22 mouse cellular contexts compared by ENCODE assay signal in genomic region chr10:45779720-45780119, GRCm38 (mm10).
DNase-seq lines count a peak whose midpoint lies in the region; ATAC-seq lines count a peak whose summit lies in the region.
"Had no signal": no experiment of that assay in that cellular context is flagged by ENCODE, and none has a peak within 500 bp of the region (broad histone marks: within the 10 kb centered on the region; RNA-seq: fewer than 3 reads in every experiment).

No protein-coding gene starts in this region.

- DNase-seq in kidney, adult 11 months, result no peak
- peak; percentile 90 for DNase-seq in midbrain, embryonic 11.5 days (ENCODE audit: low spot score, missing footprints)
- DNase-seq in embryo, embryonic 11 days, result peak; percentile 21
- DNase-seq in skeletal muscle tissue, adult 2 months (ENCODE audit: low read depth, low spot score), result peak; percentile 7
- no peak for DNase-seq in kidney, postnatal 25 days
- DNase-seq: adrenal gland, postnatal 36 days; cerebellum, adult 8-10 months; gastrocnemius, postnatal 14 days; heart, postnatal 10 days; kidney, postnatal 10 days; liver; lung, adult 18-20 months; right cerebral cortex, adult 18-20 months; spleen, adult 18-20 months had no signal

- no peaks in the 10 kb centered on the region for H3K9me3 ChIP-seq in kidney, embryonic 16.5 days (ENCODE audit: low read length)
- H3K9me3 ChIP-seq in midbrain, embryonic 11.5 days (ENCODE audit: control insufficient read depth, low read length), result no peaks in the 10 kb centered on the region
- H3K9me3 ChIP-seq in midbrain, embryonic 13.5 days, result no peaks in the 10 kb centered on the region
- H3K9me3 ChIP-seq: heart, embryonic 10.5 days; intestine, embryonic 15.5 days; midbrain, embryonic 15.5 days had no signal

- ATAC-seq in kidney, embryonic 16.5 days (ENCODE audit: low FRiP score, low TSS enrichment), result no peak
- ATAC-seq in midbrain, embryonic 11.5 days (ENCODE audit: low FRiP score), result no peak
- ATAC-seq in midbrain, embryonic 13.5 days, result no peak
- ATAC-seq: activated CD4-positive, CD25-positive, alpha-beta regulatory T cell, adult 4 months; intestine, embryonic 15.5 days; midbrain, embryonic 15.5 days; Patski had no signal

- no peak overlapping the region for H3K4me3 ChIP-seq in kidney, embryonic 16.5 days (ENCODE audit: low read length)
- no peak overlapping the region for H3K4me3 ChIP-seq in midbrain, embryonic 11.5 days (ENCODE audit: low read depth, low read length)
- H3K4me3 ChIP-seq in midbrain, embryonic 13.5 days (replicated peaks), result no peak overlapping the region
- H3K4me3 ChIP-seq: heart, embryonic 10.5 days; intestine, embryonic 15.5 days; midbrain, embryonic 15.5 days had no signal

- H3K27ac ChIP-seq in kidney, embryonic 16.5 days (ENCODE audit: low read length), result 0 out of 2 replicates have a peak overlapping the region, but pooled peaks have one; percentile 38
- H3K27ac ChIP-seq in midbrain, embryonic 11.5 days (ENCODE audit: low read depth, low read length), result no peak overlapping the region
- H3K27ac ChIP-seq in midbrain, embryonic 13.5 days, result no peak overlapping the region
- H3K27ac ChIP-seq: heart, embryonic 10.5 days; hindbrain, embryonic 14.5 days; intestine, embryonic 15.5 days; midbrain, embryonic 15.5 days had no signal

- H3K9ac ChIP-seq in kidney, embryonic 16.5 days (replicated peaks; ENCODE audit: low read length), result no peak overlapping the region
- H3K9ac ChIP-seq in midbrain, embryonic 11.5 days (ENCODE audit: low read length), result no peak overlapping the region
- H3K9ac ChIP-seq in midbrain, embryonic 13.5 days (replicated peaks), result no peak overlapping the region
- H3K9ac ChIP-seq: hindbrain, embryonic 14.5 days; intestine, embryonic 15.5 days; midbrain, embryonic 15.5 days had no signal

- H3K4me1 ChIP-seq in kidney, embryonic 16.5 days (ENCODE audit: insufficient read depth, low read length), result no peaks in the 10 kb centered on the region
- peaks cover 27% of the 10 kb centered on the region for H3K4me1 ChIP-seq in midbrain, embryonic 11.5 days (ENCODE audit: control insufficient read depth, insufficient read depth, low read length)
- peaks cover 23% of the 10 kb centered on the region for H3K4me1 ChIP-seq in midbrain, embryonic 13.5 days (replicated peaks)
- H3K4me1 ChIP-seq: intestine, embryonic 15.5 days had no signal

- H3K4me2 ChIP-seq in kidney, embryonic 16.5 days (replicated peaks; ENCODE audit: low read depth, low read length), result no peak overlapping the region
- no peak overlapping the region for H3K4me2 ChIP-seq in midbrain, embryonic 11.5 days
- H3K4me2 ChIP-seq in midbrain, embryonic 13.5 days (replicated peaks), result no peak overlapping the region
- H3K4me2 ChIP-seq: hindbrain, embryonic 14.5 days; intestine, embryonic 15.5 days; midbrain, embryonic 15.5 days had no signal

- WGBS in kidney, embryonic 16.5 days, result 38% methylated on average over 6 of the region's 6 CpGs
- 5% methylated on average over 6 of the region's 6 CpGs for WGBS in midbrain, embryonic 11.5 days
- 12% methylated on average over 6 of the region's 6 CpGs for WGBS in midbrain, embryonic 13.5 days

- H3K36me3 ChIP-seq in kidney, embryonic 16.5 days (ENCODE audit: insufficient read depth, low read length), result no peaks in the 10 kb centered on the region
- no peaks in the 10 kb centered on the region for H3K36me3 ChIP-seq in midbrain, embryonic 11.5 days (ENCODE audit: control insufficient read depth, insufficient read depth, low read length)
- no peaks in the 10 kb centered on the region for H3K36me3 ChIP-seq in midbrain, embryonic 13.5 days
- H3K36me3 ChIP-seq: heart, embryonic 10.5 days; intestine, embryonic 15.5 days; midbrain, embryonic 15.5 days had no signal

- no peaks in the 10 kb centered on the region for H3K27me3 ChIP-seq in kidney, embryonic 16.5 days (ENCODE audit: insufficient read depth, low read length)
- H3K27me3 ChIP-seq in midbrain, embryonic 11.5 days (ENCODE audit: control insufficient read depth, insufficient read depth, low read length), result no peaks in the 10 kb centered on the region
- H3K27me3 ChIP-seq in midbrain, embryonic 13.5 days, result no peaks in the 10 kb centered on the region
- H3K27me3 ChIP-seq: intestine, embryonic 15.5 days; midbrain, embryonic 15.5 days; Patski had no signal

Comparison
In these comparisons a context has a peak if more than half of its experiments do, and no peak if none do; other contexts are left out.
1. DNase-seq: peak in midbrain, embryonic 11.5 days (single experiment), embryo, embryonic 11 days (single experiment) and skeletal muscle tissue, adult 2 months (single experiment); none in kidney, adult 11 months (single experiment) and kidney, postnatal 25 days (0 of 2).